Mouse (Mus musculus) kidney, adult 2 months (tissue): ENCODE results near the gene Mrps9. TPM values are rescaled to one million over a fixed set of nuclear protein-coding genes. Genes with fewer than 3 reads are reported as not detected.

Experiments
- DNase-seq: peaks from one replicate; pipeline ENCODE4 v3.0.0; 2021
- H3K27ac ChIP-seq: fragments of 200-500 bp; 2 replicates; pipeline ENCODE4 v1.5.1; 2012; ENCODE audit warnings: low read depth, low read length, control low read depth, inconsistent platforms; ENCODE audit not compliant: insufficient read depth
- H3K27me3 ChIP-seq: fragments of 200-500 bp; replicated peaks from 2 replicates; pipeline ENCODE4 v1.6.1; 2012; ENCODE audit warnings: mild to moderate bottlenecking, moderate library complexity, low read length, inconsistent platforms; ENCODE audit not compliant: control insufficient read depth, insufficient read depth
- H3K36me3 ChIP-seq: fragments of 200-500 bp; 2 replicates; pipeline ENCODE4 v1.6.1; 2012; ENCODE audit warnings: mild to moderate bottlenecking, moderate library complexity, low read length, inconsistent platforms; ENCODE audit not compliant: control insufficient read depth, insufficient read depth
- H3K4me1 ChIP-seq: fragments of 200-500 bp; 2 replicates; pipeline ENCODE4 v1.6.1; 2011; ENCODE audit warnings: low read length; ENCODE audit not compliant: control insufficient read depth, insufficient read depth
- H3K4me3 ChIP-seq: fragments of 200-500 bp; 2 replicates; pipeline ENCODE4 v1.5.1; 2011; ENCODE audit warnings: mild to moderate bottlenecking, low read depth, low read length, control low read depth; ENCODE audit not compliant: insufficient read depth
- CTCF ChIP-seq: fragments of 200-500 bp; conservative IDR thresholded peaks from 2 replicates; pipeline ENCODE4 v1.5.1; 2011; ENCODE audit warnings: low read depth, mild to moderate bottlenecking, control low read depth, low read length, moderate library complexity, mixed read lengths; ENCODE audit not compliant: insufficient read depth, insufficient read length
- POLR2A ChIP-seq: fragments of 200-500 bp; IDR thresholded peaks from one replicate; pipeline ENCODE4 v1.6.1; 2011; ENCODE audit warnings: low read depth, low read length, control low read depth
- WGBS: fragments of 180-500 bp; shearing (Covaris S2); methylation state at CpG from one replicate; pipeline ENCODE4 v1.1.7; 2018; 5-methylcytosine and 5-hydroxymethylcytosine counted together
- polyA plus RNA-seq: library from polyadenylated mRNA; depleted of rRNA; stranded (reverse); fragments of >200 nt; gene quantifications from 2 replicates; pipeline ENCODE4 v1.2.3, GENCODE M21; 2012

Gene Mrps9
- polyA plus RNA-seq, 1 experiment, result 40.2 TPM

DNA sequence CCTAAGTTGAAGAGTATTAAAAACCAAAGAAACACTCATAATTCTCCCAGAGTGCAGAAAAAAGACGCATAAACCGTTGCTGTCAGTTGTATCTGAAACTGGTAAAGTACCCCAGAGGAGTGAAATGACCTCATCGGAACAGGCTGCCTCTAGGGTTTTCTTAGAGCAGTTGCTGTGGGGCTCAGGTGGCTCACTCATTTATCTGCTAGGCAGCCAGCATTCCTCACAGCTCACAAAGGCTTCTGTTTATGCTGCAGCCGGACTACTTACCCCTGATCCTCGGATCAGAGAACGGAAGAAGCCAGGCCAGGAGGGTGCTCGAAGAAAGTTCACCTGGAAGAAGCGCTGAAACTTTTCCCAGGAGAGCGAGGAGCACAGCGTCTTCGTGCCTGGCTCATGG, 54.1 kb downstream of the Mrps9 start:
- Histone ChIP-seq H3K4me1 (no peaks in the 10 kb centered on the region), H3K27me3 (no peaks in the 10 kb centered on the region), H3K36me3 (no peaks in the 10 kb centered on the region), H3K4me3 (no peak overlapping the region), H3K27ac (no peak overlapping the region)
- 87% methylated on average over 11 of the region's 11 CpGs for WGBS
- TF ChIP-seq CTCF, result no peak
- no peak for TF ChIP-seq POLR2A
- DNase-seq, result no peak

DNA sequence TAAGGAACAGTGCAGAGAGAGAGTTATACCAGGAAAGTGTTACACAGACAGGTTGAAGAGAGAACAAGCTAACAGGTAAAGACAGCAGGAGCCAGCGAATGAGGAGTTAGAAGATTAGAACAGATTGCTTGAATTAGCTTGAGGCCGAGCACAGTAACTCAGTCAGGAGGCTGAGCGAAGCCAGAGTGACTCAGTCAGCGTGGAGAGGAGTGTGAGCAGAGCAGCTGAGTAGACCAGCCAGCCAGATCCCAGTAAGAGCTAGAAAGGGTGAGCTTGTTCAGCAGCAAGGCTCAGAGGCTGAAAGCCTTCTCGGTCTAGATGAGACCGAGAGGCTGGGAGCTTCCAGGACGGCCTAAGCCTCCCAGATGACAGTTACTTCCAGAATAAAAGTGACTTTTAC, 55.7 kb downstream of the Mrps9 start:
- H3K4me3 ChIP-seq, result no peak overlapping the region
- WGBS, result 93% methylated on average over 7 of the region's 7 CpGs

DNA sequence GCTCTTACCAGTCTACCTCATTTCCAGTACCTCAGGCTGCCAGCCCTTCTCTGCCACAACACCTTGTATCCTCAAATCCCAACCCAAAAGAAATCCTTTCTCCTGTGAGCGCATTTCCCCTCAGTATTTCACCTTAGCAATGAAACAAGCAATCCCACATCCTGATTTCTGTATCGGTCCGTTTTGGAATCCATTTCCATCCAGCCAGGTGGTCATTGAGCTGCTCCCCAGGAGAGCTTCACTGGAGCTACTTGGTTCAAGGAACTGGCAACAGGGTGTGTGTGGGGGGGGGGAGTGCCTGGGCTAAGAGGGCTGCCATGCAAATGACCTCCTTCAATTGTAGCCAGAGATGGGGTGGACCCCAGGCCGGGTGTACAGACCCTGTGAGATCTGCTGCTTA, 56.1 kb downstream of the Mrps9 start:
- Histone ChIP-seq H3K4me1 (no peaks in the 10 kb centered on the region), H3K27me3 (no peaks in the 10 kb centered on the region), H3K4me3 (no peak overlapping the region), H3K36me3 (no peaks in the 10 kb centered on the region), H3K27ac (no peak overlapping the region)
- TF ChIP-seq CTCF, result no peak
- no peak for TF ChIP-seq POLR2A
- DNase-seq, result no peak
- 72% methylated on average over 4 of the region's 4 CpGs for WGBS

More for the DNA sequence above, 55.7 kb downstream of the Mrps9 start:
- Histone ChIP-seq H3K4me1 (no peaks in the 10 kb centered on the region), H3K27me3 (no peaks in the 10 kb centered on the region), H3K36me3 (no peaks in the 10 kb centered on the region), H3K27ac (no peak overlapping the region)
- no peak for TF ChIP-seq CTCF
- TF ChIP-seq POLR2A, result no peak
- DNase-seq, result no peak

DNA sequence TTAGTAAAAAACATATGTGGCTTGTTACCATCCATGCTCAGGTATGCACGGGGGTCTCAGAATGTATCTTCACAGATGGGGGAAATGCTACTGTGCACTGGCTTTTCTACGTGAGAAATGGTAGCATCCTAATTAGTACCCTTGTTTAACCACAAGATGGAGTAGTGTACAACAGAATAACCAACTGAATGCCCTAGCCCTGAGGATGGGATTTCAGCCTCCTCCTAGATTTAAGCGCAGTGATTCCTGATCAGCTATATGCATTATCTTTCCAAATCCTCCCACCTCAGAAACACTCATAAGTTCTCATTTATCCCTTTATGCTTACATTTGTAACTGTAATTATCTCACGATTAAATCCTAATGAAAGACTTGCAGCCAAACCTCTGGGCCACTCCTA, 64.0 kb downstream of the Mrps9 start:
- WGBS, result 6% methylated on average over 4 of the region's 4 CpGs
- DNase-seq, result peak; percentile 19
- no peaks in the 10 kb centered on the region for H3K27me3 ChIP-seq
- H3K4me1 ChIP-seq, result no peaks in the 10 kb centered on the region
- no peak for TF ChIP-seq CTCF
- no peak for TF ChIP-seq POLR2A
- no peak overlapping the region for H3K4me3 ChIP-seq
- H3K36me3 ChIP-seq, result no peaks in the 10 kb centered on the region
- no peak overlapping the region for H3K27ac ChIP-seq

DNA sequence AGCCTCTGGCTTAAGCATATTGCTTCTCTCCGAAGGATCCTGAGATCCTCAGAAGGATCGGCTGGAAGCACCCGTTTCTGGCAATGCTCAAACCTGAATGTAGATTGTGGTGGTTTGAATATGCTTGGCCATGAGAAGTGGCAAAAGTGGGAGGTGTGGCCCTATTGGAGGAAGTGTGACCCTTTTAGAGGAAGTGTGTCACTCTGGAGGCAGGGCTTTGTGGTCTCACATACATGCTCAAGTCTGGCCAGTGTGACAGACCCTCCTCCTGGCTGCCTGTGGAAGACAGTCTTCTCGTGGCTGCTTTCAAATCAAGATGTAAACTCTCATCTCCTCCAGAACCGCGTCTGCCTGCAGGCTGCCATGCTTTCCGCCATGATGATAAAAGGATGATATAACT, 65.7 kb downstream of the Mrps9 start:
- Histone ChIP-seq H3K27ac (no peak overlapping the region), H3K36me3 (no peaks in the 10 kb centered on the region), H3K4me3 (no peak overlapping the region), H3K27me3 (no peaks in the 10 kb centered on the region), H3K4me1 (no peaks in the 10 kb centered on the region)
- WGBS, result 85% methylated on average over 7 of the region's 7 CpGs
- no peak for TF ChIP-seq CTCF
- TF ChIP-seq POLR2A, result no peak
- DNase-seq, result no peak

DNA sequence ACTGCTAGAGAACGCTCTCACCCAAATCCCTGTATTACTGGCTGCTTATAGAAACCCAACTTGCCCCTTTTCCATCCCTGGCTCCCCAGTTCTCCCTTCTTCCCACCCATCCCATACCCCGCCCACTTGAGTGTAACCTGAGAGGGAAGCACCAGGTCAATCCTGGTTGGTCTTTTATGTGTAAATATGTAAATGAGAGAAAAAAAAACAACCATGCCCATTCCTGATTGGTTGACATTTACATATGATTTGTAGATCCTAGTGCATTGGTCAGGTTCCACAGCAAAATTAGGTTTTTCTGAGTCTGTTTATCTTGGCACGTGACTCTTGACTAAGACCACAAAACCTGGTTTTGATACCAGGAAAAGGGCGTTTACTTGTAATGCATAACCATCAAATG, 66.9 kb downstream of the Mrps9 start:
- no peak overlapping the region for H3K4me3 ChIP-seq
- TF ChIP-seq CTCF, result no peak
- no peak for TF ChIP-seq POLR2A
- H3K27ac ChIP-seq, result no peak overlapping the region
- 40% methylated on average over 4 of the region's 4 CpGs for WGBS
- no peaks in the 10 kb centered on the region for H3K4me1 ChIP-seq
- H3K36me3 ChIP-seq, result no peaks in the 10 kb centered on the region
- no peak for DNase-seq
- no peaks in the 10 kb centered on the region for H3K27me3 ChIP-seq

DNA sequence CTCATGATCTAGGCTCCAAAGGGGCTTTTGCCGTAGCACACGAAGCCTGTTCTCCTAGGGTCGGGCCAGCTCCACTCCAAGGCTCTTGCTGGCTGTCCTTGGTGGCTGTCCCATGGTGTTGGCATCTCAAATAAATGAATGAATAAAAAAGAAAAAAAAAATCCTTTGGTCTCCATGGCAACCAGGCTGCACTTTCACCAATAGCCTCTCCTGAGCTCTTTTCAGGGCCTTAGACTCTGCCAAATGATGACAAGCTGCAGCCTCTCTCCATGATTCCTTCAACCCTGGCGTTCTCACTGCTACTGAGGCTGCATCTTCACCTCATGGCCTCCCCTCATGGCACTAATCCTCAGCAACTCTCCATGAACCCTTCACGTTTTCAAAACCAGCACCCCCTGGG, 72.9 kb downstream of the Mrps9 start:
- Histone ChIP-seq H3K4me3 (no peak overlapping the region), H3K27ac (no peak overlapping the region), H3K27me3 (no peaks in the 10 kb centered on the region), H3K4me1 (no peaks in the 10 kb centered on the region), H3K36me3 (no peaks in the 10 kb centered on the region)
- WGBS, result 87% methylated on average over 5 of the region's 5 CpGs
- TF ChIP-seq CTCF (no peak), POLR2A (no peak)
- no peak for DNase-seq

DNA sequence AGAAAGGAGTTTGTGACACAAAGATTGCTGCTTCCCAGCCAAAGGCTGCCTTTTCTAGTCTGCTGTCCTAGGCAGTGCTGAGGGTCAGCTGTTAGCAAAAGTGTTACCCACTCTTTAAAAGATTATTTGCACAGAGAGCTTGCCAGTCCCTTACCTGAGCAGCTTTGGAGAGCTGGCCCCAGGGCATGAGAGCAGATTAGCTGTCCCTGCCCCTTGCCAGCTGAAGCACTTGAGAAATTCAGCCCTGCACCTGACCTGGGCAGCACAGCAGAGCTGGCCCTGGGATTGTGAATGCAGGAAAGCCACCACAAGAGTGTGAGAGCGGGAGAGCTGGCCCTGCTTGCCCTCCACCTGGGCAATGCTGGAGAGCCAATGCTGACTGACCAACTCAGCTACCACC, 82.6 kb downstream of the Mrps9 start:
- Histone ChIP-seq H3K27me3 (no peaks in the 10 kb centered on the region), H3K4me1 (no peaks in the 10 kb centered on the region), H3K36me3 (no peaks in the 10 kb centered on the region), H3K27ac (no peak overlapping the region), H3K4me3 (no peak overlapping the region)
- WGBS, result 91% methylated on average over 1 of the region's 1 CpGs
- TF ChIP-seq POLR2A (no peak), CTCF (no peak)
- no peak for DNase-seq
